Mouse (Mus musculus): Measurements from ENCODE around the gene Tnfsf10. TPM values are rescaled to one million over a fixed set of nuclear protein-coding genes. Genes with fewer than 3 reads are reported as not detected.
"Not testable (repeated sequence)": the region's sequence is repeated elsewhere in the genome, so short reads cannot be mapped to it uniquely, and the experiment has no call there.

Tnfsf10 gene
- polyA plus RNA-seq, 1 experiment from 2014 or later, result 0.23 TPM

DNA sequence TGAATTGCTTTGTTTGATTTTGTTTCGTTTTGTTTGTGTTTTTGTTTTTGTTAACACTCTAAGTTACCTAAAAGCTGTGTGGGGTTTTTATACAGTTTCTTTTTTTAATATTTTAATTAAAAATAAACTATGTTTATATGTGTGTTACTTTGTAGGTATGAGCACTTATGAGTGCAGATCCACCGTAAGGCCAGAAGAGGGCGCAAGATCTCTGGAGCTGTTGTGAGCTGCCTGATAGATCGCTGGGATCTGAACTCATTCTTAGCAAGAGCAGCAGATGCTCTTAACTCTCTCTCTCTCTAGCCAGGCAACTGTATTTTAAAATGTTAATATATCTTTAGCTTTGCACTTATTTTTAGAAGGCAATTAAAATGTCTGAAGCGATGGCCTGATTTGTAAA is 32.6 kb upstream of the Tnfsf10 start:
- no peak for ATAC-seq (ENCODE audit: insufficient number of reproducible peaks, low FRiP score, low TSS enrichment, low read depth)
- H3K4me2 ChIP-seq (replicated peaks), result no peak overlapping the region
- no peaks in the 10 kb centered on the region for H3K9me3 ChIP-seq (replicated peaks)
- no peaks in the 10 kb centered on the region for H3K27me3 ChIP-seq
- 92% methylated on average over 5 of the region's 5 CpGs for WGBS
- no peak overlapping the region for H3K9ac ChIP-seq
- H3K4me1 ChIP-seq, result peaks cover 8% of the 10 kb centered on the region
- H3K4me3 ChIP-seq (replicated peaks), result no peak overlapping the region
- no peaks in the 10 kb centered on the region for H3K36me3 ChIP-seq
- no peak overlapping the region for H3K27ac ChIP-seq (replicated peaks)

DNA sequence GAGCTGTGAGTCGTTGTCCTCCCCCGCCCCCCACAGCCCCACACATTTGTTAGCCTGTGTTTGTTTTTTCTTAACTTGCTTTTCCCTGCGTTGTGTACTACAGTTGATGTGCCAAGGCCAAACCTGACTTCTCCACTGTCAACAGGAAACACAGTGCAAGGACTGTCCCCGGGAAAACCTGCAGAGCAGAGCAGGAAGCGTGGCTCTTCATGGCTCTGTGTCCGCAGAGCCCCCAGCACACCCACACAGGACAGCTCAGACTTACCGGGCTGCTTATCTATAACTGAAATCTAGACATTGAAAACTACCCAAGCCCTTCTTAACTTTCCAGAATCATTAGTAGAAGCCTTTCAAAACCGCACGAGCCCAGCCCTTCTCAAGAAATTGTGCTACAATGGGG is 31.8 kb upstream of the Tnfsf10 start:
- peaks cover 8% of the 10 kb centered on the region for H3K4me1 ChIP-seq
- H3K36me3 ChIP-seq, result no peaks in the 10 kb centered on the region
- no peak overlapping the region for H3K4me3 ChIP-seq (replicated peaks)
- H3K4me2 ChIP-seq (replicated peaks), result no peak overlapping the region
- no peak overlapping the region for H3K9ac ChIP-seq
- no peak overlapping the region for H3K27ac ChIP-seq (replicated peaks)
- no peaks in the 10 kb centered on the region for H3K27me3 ChIP-seq
- no peak for ATAC-seq (ENCODE audit: insufficient number of reproducible peaks, low FRiP score, low TSS enrichment, low read depth)
- H3K9me3 ChIP-seq (replicated peaks), result no peaks in the 10 kb centered on the region
- WGBS, result 55% methylated on average over 9 of the region's 9 CpGs

DNA sequence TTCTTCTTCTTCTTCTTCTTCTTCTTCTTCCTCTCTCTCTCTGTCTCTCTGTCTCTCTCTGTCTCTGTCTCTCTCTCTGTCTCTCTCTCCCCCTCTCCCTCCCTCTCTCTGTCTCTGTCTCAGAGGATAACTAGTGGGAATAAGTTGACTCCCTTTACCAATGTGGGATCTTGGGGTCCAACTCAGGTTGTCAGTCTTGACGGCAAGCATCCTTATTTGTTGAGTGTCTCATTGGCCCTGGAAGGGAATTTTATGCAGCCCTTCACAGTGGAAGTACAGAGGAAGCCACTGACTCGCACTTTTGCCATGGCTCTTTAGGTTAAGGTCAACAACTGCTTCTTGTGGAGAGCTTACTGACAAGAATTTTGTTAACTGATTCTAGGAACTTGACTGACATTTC is 28.5 kb upstream of the Tnfsf10 start:
- Histone ChIP-seq H3K27me3 (no peaks in the 10 kb centered on the region), H3K4me2 (replicated peaks) (no peak overlapping the region), H3K4me3 (replicated peaks) (no peak overlapping the region), H3K36me3 (no peaks in the 10 kb centered on the region), H3K9me3 (replicated peaks) (no peaks in the 10 kb centered on the region), H3K27ac (replicated peaks) (no peak overlapping the region), H3K9ac (no peak overlapping the region), H3K4me1 (peaks cover 4% of the 10 kb centered on the region)
- ATAC-seq (ENCODE audit: insufficient number of reproducible peaks, low FRiP score, low TSS enrichment, low read depth), result no peak
- 64% methylated on average over 2 of the region's 2 CpGs for whole genome bisulfite sequencing

DNA sequence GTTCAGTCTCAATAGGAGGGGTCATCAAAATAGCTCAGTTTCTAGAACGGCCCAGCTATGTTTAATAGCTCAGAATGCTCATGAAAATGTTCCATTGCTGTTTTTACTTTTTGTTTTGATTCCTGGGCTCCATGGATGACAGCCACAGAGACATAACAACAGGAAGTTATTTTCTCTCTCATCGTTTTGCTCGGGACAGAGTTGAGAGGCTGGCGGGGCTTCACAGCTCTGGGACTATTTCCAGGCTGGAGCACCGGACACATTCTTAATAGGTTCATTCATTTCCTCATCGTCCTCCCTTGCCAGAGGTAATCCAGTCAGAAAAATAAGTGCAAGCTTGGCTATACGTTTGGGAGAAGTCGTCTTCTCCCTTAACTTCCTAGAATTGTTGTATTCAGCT is 27.9 kb upstream of the Tnfsf10 start:
- WGBS, result 37% methylated on average over 8 of the region's 8 CpGs
- Histone ChIP-seq H3K4me3 (replicated peaks) (no peak overlapping the region), H3K27me3 (no peaks in the 10 kb centered on the region), H3K9me3 (replicated peaks) (no peaks in the 10 kb centered on the region), H3K4me2 (replicated peaks) (no peak overlapping the region), H3K27ac (replicated peaks) (no peak overlapping the region), H3K36me3 (no peaks in the 10 kb centered on the region), H3K9ac (no peak overlapping the region), H3K4me1 (no peaks in the 10 kb centered on the region)
- no peak for ATAC-seq (ENCODE audit: insufficient number of reproducible peaks, low FRiP score, low TSS enrichment, low read depth)

DNA sequence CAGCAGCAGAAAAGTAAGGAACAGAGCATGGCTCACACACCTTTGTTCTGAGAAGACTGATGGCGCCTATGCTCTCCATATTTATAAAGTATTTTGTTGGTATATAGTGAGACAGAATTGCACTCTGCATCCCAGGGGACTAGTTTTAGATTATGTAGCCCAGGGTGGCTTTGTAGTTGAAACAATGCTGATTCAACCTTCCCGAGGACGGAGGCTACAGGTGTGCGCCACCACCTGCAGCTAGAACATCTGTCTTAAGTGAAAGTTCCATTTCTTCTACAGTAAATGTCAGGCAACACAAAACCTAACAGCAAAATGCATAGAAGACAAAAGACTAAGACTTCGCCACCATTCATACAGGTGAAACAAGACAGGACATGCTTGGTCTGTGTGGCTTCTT is 26.5 kb upstream of the Tnfsf10 start:
- no peaks in the 10 kb centered on the region for H3K36me3 ChIP-seq
- H3K27me3 ChIP-seq, result no peaks in the 10 kb centered on the region
- H3K4me3 ChIP-seq (replicated peaks), result no peak overlapping the region
- H3K4me1 ChIP-seq, result no peaks in the 10 kb centered on the region
- 78% methylated on average over 5 of the region's 5 CpGs for WGBS
- H3K27ac ChIP-seq (replicated peaks), result no peak overlapping the region
- H3K4me2 ChIP-seq (replicated peaks), result no peak overlapping the region
- no peak for ATAC-seq (ENCODE audit: insufficient number of reproducible peaks, low FRiP score, low TSS enrichment, low read depth)
- H3K9me3 ChIP-seq (replicated peaks), result no peaks in the 10 kb centered on the region
- no peak overlapping the region for H3K9ac ChIP-seq

DNA sequence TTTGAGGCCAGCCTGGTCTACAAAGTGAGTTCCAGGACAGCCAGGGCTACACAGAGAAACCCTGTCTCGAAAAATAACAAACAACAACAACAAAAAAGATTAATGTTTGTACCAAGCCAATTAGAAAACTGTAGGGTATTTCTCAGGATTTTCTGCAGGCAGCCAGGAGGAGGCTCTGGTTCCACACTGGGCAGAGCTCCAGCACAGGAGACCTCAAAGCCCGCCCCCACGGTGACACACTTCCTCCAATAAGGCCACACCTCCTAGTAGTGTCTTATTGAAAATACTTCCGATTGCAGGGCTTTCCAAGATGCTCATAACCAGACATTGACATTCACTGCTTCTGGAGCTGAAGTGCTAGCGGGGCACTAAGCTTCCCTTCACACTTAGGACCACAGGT is 25.9 kb upstream of the Tnfsf10 start:
- not testable (repeated sequence) for H3K9ac ChIP-seq; H3K36me3 ChIP-seq; H3K4me2 ChIP-seq (replicated peaks); H3K4me3 ChIP-seq (replicated peaks); H3K27me3 ChIP-seq; H3K27ac ChIP-seq (replicated peaks); H3K9me3 ChIP-seq (replicated peaks); H3K4me1 ChIP-seq; ATAC-seq (ENCODE audit: insufficient number of reproducible peaks, low FRiP score, low TSS enrichment, low read depth)
- 91% methylated on average over 5 of the region's 5 CpGs for WGBS

- WGBS, result 85% methylated on average over 4 of the region's 4 CpGs
- not testable (repeated sequence) for H3K9me3 ChIP-seq (replicated peaks); H3K4me1 ChIP-seq; H3K9ac ChIP-seq; H3K36me3 ChIP-seq; H3K27me3 ChIP-seq; H3K4me3 ChIP-seq (replicated peaks); H3K27ac ChIP-seq (replicated peaks); ATAC-seq (ENCODE audit: insufficient number of reproducible peaks, low FRiP score, low TSS enrichment, low read depth); H3K4me2 ChIP-seq (replicated peaks)
Measured at GRCm38 (mm10) chr3:27291411-27291810, 25.4 kb upstream of the Tnfsf10 start.

DNA sequence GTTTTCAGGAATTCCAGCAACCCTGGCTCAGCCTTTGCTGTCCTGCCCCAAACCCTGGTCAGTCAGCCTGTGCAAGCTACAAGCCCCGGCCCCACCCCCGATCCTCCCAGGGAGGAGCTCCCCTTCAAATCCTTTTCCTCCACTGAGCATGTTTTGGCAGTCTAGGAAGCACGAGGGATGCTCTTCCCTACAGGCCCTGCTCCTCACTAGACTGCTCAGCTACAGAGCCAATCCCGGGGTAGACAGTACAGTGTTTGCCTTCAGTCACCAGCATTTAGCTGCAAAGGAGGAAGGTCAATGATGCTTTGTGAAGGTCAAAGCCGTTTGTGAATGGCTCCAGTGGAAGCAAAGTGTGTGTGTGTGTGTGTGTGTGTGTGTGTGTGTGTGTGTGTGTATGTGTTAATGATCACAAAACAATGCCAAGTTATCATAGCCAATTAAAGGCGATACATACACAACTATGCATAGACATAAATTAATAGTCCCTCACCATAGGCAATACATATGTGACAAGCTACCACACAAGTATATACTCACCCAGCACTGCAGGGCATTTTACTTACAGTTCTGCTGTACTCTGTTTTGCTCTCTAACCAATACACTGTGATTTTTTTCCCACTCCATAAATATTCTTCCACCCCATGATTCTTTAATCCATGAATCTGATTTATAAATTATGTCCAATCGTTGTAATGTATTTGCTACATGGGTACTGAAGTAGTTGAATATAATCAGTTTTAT is 23.0 kb upstream of the Tnfsf10 start:
- H3K4me3 ChIP-seq (replicated peaks), result no peak overlapping the region
- no peaks in the 10 kb centered on the region for H3K9me3 ChIP-seq (replicated peaks)
- no peak overlapping the region for H3K4me2 ChIP-seq (replicated peaks)
- WGBS, result 61% methylated on average over 7 of the region's 7 CpGs
- H3K9ac ChIP-seq, result no peak overlapping the region
- H3K4me1 ChIP-seq, result no peaks in the 10 kb centered on the region
- no peak overlapping the region for H3K27ac ChIP-seq (replicated peaks)
- H3K36me3 ChIP-seq, result no peaks in the 10 kb centered on the region
- H3K27me3 ChIP-seq, result no peaks in the 10 kb centered on the region
- ATAC-seq (ENCODE audit: insufficient number of reproducible peaks, low FRiP score, low TSS enrichment, low read depth), result no peak

DNA sequence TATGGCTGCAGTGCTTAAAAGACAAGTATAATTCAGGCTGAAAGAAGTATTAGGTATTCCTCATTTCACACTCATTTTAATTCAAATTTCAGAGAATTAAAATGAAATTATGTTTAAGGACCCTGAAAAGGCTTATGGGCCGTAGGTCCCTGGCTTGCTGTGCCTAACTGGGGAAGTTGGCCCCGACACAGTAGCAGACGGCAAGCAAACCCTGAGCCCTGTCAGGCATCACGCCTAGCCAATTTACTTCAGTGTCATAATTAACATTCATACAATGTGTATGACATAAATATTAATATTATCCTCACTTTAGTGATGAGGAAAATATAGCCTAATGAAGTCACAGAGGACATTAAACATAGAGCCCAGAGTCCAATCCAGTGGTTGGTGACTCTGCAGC is 16.4 kb upstream of the Tnfsf10 start:
- no peak overlapping the region for H3K4me3 ChIP-seq (replicated peaks)
- H3K36me3 ChIP-seq, result no peaks in the 10 kb centered on the region
- H3K4me1 ChIP-seq, result no peaks in the 10 kb centered on the region
- no peak overlapping the region for H3K9ac ChIP-seq
- ATAC-seq (ENCODE audit: insufficient number of reproducible peaks, low FRiP score, low TSS enrichment, low read depth), result no peak
- no peak overlapping the region for H3K27ac ChIP-seq (replicated peaks)
- H3K27me3 ChIP-seq, result no peaks in the 10 kb centered on the region
- no peaks in the 10 kb centered on the region for H3K9me3 ChIP-seq (replicated peaks)
- 81% methylated on average over 4 of the region's 4 CpGs for WGBS
- H3K4me2 ChIP-seq (replicated peaks), result no peak overlapping the region

DNA sequence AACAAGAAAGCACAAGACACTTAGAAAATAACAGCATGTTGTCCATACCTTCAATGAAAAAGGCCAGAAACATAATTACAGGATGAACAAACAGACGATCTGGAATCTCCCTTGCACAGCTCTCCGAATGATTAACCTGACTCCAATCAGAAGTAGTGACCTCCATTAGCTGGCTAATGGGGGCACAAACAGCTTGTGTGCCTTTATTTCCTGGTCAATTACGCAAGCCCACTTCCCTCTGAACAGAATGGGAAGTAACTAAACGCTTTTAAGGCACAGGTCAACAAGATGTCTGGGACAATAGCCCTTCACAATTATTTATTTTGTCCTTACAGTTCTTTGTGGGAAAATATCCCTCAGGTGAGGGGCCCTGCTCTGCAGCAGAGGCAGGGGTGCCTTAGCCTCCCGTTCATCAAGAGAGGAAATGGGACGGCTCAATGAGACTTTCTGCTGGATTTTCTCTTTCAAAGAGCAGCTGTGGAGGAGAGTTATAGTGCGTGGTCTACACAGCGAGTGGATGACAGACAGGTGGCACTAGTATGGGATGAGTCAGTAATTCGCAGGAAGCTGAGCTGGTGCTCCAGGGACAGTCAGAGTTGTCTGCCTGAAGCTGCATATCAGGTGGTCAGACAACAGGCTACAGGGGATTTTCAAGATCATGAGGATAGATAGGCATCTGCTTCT is 14.3 kb upstream of the Tnfsf10 start:
- no peaks in the 10 kb centered on the region for H3K36me3 ChIP-seq
- no peak overlapping the region for H3K4me3 ChIP-seq (replicated peaks)
- no peaks in the 10 kb centered on the region for H3K27me3 ChIP-seq
- H3K4me1 ChIP-seq, result no peaks in the 10 kb centered on the region
- WGBS, result 55% methylated on average over 9 of the region's 9 CpGs
- no peak for ATAC-seq (ENCODE audit: insufficient number of reproducible peaks, low FRiP score, low TSS enrichment, low read depth)
- no peak overlapping the region for H3K27ac ChIP-seq (replicated peaks)
- no peaks in the 10 kb centered on the region for H3K9me3 ChIP-seq (replicated peaks)
- H3K9ac ChIP-seq, result no peak overlapping the region
- no peak overlapping the region for H3K4me2 ChIP-seq (replicated peaks)

DNA sequence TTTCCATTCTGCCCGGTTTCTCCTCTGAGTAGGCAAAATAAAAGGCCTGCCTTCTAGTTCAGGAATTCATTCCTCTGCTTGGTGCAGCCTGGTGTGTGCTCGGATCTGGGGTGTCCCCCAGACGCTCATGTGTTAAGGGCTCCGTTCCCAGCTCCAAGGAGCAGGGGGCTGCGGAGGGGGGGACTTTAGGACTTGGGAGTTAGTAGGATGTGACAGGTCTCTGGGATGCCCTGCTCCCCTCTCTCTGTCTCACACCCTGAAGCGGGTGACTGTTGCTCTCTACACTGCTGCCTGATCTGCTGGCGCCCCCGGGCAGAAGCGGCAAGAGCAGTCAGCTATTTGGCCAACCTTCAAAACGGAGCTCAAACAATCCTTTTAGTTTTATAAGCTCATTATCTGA is 10.0 kb upstream of the Tnfsf10 start:
- no peak overlapping the region for H3K4me3 ChIP-seq (replicated peaks)
- no peaks in the 10 kb centered on the region for H3K36me3 ChIP-seq
- no peaks in the 10 kb centered on the region for H3K27me3 ChIP-seq
- no peak overlapping the region for H3K4me2 ChIP-seq (replicated peaks)
- no peak overlapping the region for H3K9ac ChIP-seq
- no peaks in the 10 kb centered on the region for H3K4me1 ChIP-seq
- H3K27ac ChIP-seq (replicated peaks), result no peak overlapping the region
- WGBS, result 66% methylated on average over 10 of the region's 10 CpGs
- no peaks in the 10 kb centered on the region for H3K9me3 ChIP-seq (replicated peaks)
- no peak for ATAC-seq (ENCODE audit: insufficient number of reproducible peaks, low FRiP score, low TSS enrichment, low read depth)

DNA sequence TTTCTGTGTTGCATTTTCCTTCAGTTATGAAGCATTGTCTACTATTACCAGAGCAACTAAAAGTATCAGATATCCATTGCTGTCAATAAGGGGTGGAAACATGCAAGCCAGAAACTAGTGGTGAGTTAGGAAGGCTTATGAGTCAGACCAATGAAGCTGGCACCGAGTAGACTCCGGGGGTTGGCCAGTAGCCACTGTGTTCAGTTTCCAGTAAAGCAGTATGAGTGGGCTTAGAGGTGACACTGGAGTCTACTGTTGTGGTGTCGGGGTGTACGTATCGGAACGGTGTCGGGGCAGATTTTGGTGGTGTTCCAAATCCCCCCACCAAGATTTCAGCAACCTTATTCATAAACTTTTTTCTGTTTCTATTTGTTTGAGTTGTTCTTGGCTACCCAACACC is 5.9 kb upstream of the Tnfsf10 start:
- Histone ChIP-seq H3K4me1 (no peaks in the 10 kb centered on the region), H3K27ac (replicated peaks) (no peak overlapping the region), H3K4me2 (replicated peaks) (no peak overlapping the region), H3K27me3 (no peaks in the 10 kb centered on the region), H3K9me3 (replicated peaks) (no peaks in the 10 kb centered on the region), H3K36me3 (no peaks in the 10 kb centered on the region), H3K9ac (no peak overlapping the region), H3K4me3 (replicated peaks) (no peak overlapping the region)
- ATAC-seq (ENCODE audit: insufficient number of reproducible peaks, low FRiP score, low TSS enrichment, low read depth), result no peak
- WGBS, result 86% methylated on average over 7 of the region's 7 CpGs

Measured in embryonic facial prominence, embryonic 15.5 days (tissue).